Mouse (Mus musculus) heart, embryonic 11.5 days (tissue): Measurements from ENCODE around the gene Trabd2b. TPM values are rescaled to one million over a fixed set of nuclear protein-coding genes. Genes with fewer than 3 reads are reported as not detected.

ENCODE experiments used
- ATAC-seq: fragments of 200-750 bp; cut with Nextera tagmentation; replicated peaks from 2 replicates; pipeline ENCODE4 v1.8.0; 2017; ENCODE audit warnings: moderate library complexity; ENCODE audit not compliant: insufficient number of reproducible peaks, low FRiP score, low TSS enrichment
- H3K27ac ChIP-seq: fragments of 300-500 bp; sonication (generic); 2 replicates; pipeline ENCODE4 v1.5.1; 2014; ENCODE audit warnings: mild to moderate bottlenecking, low read depth, low read length
- H3K27me3 ChIP-seq: fragments of 300-500 bp; sonication (generic); 2 replicates; pipeline ENCODE4 v1.6.1; 2014; ENCODE audit warnings: mild to moderate bottlenecking, low read length, mixed read lengths; ENCODE audit not compliant: control insufficient read depth, insufficient read depth
- H3K36me3 ChIP-seq: fragments of 300-500 bp; sonication (generic); 2 replicates; pipeline ENCODE4 v1.6.1; 2014; ENCODE audit warnings: mild to moderate bottlenecking, low read length, moderate library complexity, mixed read lengths; ENCODE audit not compliant: control insufficient read depth, insufficient read depth
- H3K4me1 ChIP-seq: fragments of 300-500 bp; sonication (generic); 2 replicates; pipeline ENCODE4 v1.6.1; 2014; ENCODE audit warnings: low read length; ENCODE audit not compliant: control insufficient read depth, insufficient read depth
- H3K4me2 ChIP-seq: fragments of 300-500 bp; sonication (generic); 2 replicates; pipeline ENCODE4 v1.6.1; 2014; ENCODE audit warnings: mild to moderate bottlenecking, moderate library complexity
- H3K4me3 ChIP-seq: fragments of 300-500 bp; sonication (generic); 2 replicates; pipeline ENCODE4 v1.5.1; 2014; ENCODE audit warnings: low read depth, low read length
- H3K9ac ChIP-seq: fragments of 300-500 bp; sonication (generic); 2 replicates; pipeline ENCODE4 v1.6.1; 2014; ENCODE audit warnings: mild to moderate bottlenecking, low read depth, low read length, moderate library complexity
- H3K9me3 ChIP-seq: fragments of 300-500 bp; sonication (generic); replicated peaks from 2 replicates; pipeline ENCODE4 v1.6.1; 2016; ENCODE audit warnings: low read length; ENCODE audit not compliant: control insufficient read depth
- WGBS: fragments of 180-500 bp; shearing (Covaris S2); extraction: QIAGEN DNeasy Blood & Tissue Kit; methylation state at CpG from one replicate; pipeline ENCODE4 v1.1.7; 2014; ENCODE audit not compliant: insufficient replicate concordance; 5-methylcytosine and 5-hydroxymethylcytosine counted together
- polyA plus RNA-seq: library from polyadenylated mRNA; unstranded; fragments of >200 nt; fragmentation: Nextera tagmentation; extraction: Ambion mirVana; gene quantifications from 2 replicates; pipeline ENCODE4 v1.2.1, GENCODE M21; 2014

Trabd2b gene
- polyA plus RNA-seq, 1 experiment from 2014 or later = 1.5 TPM

GRCm38 (mm10) chr4:114547658-114548448 lies 141.3 kb downstream of the Trabd2b start:
- 66% methylated on average over 8 of the region's 8 CpGs for WGBS
- ATAC-seq = no peak
- H3K4me2 ChIP-seq = no peak overlapping the region
- H3K4me1 ChIP-seq = 0 out of 2 replicates have a peak, but pooled peaks cover 6% of the 10 kb centered on the region
- no peaks in the 10 kb centered on the region for H3K9me3 ChIP-seq
- no peak overlapping the region for H3K9ac ChIP-seq
- no peak overlapping the region for H3K4me3 ChIP-seq
- no peaks in the 10 kb centered on the region for H3K27me3 ChIP-seq
- H3K36me3 ChIP-seq = no peaks in the 10 kb centered on the region
- no peak overlapping the region for H3K27ac ChIP-seq

GRCm38 (mm10) chr4:114549487-114549886 lies 143.0 kb downstream of the Trabd2b start:
- no peak for ATAC-seq
- H3K4me3 ChIP-seq = no peak overlapping the region
- H3K27ac ChIP-seq = no peak overlapping the region
- H3K9ac ChIP-seq = no peak overlapping the region
- no peaks in the 10 kb centered on the region for H3K27me3 ChIP-seq
- no peaks in the 10 kb centered on the region for H3K36me3 ChIP-seq
- no peaks in the 10 kb centered on the region for H3K9me3 ChIP-seq
- WGBS = 77% methylated on average over 3 of the region's 3 CpGs
- no peak overlapping the region for H3K4me2 ChIP-seq
- H3K4me1 ChIP-seq = 0 out of 2 replicates have a peak, but pooled peaks cover 6% of the 10 kb centered on the region

- Histone ChIP-seq H3K27me3 (no peaks in the 10 kb centered on the region), H3K4me2 (no peak overlapping the region), H3K36me3 (no peaks in the 10 kb centered on the region), H3K4me1 (peaks cover 8% of the 10 kb centered on the region; the same call in 1 of the 2 replicates), H3K4me3 (no peak overlapping the region), H3K27ac (no peak overlapping the region), H3K9ac (no peak overlapping the region), H3K9me3 (no peaks in the 10 kb centered on the region)
- 52% methylated on average over 11 of the region's 11 CpGs for WGBS
- ATAC-seq = no peak
Measured at GRCm38 (mm10) chr4:114550471-114551156, 144.1 kb downstream of the Trabd2b start.

- Histone ChIP-seq H3K9ac (no peak overlapping the region), H3K4me1 (peaks cover 27% of the 10 kb centered on the region), H3K4me3 (no peak overlapping the region), H3K27ac (no peak overlapping the region), H3K27me3 (peaks cover 5% of the 10 kb centered on the region; the same call in 1 of the 2 replicates), H3K4me2 (no peak overlapping the region), H3K9me3 (no peaks in the 10 kb centered on the region), H3K36me3 (no peaks in the 10 kb centered on the region)
- 70% methylated on average over 5 of the region's 5 CpGs for WGBS
- ATAC-seq = no peak
Measured at GRCm38 (mm10) chr4:114556880-114557279, 150.4 kb downstream of the Trabd2b start.

GRCm38 (mm10) chr4:114557731-114558130 lies 151.2 kb downstream of the Trabd2b start:
- Histone ChIP-seq H3K27me3 (peaks cover 5% of the 10 kb centered on the region; the same call in 1 of the 2 replicates), H3K36me3 (no peaks in the 10 kb centered on the region), H3K4me3 (no peak overlapping the region), H3K9me3 (no peaks in the 10 kb centered on the region), H3K4me2 (no peak overlapping the region), H3K4me1 (peaks cover 27% of the 10 kb centered on the region), H3K27ac (no peak overlapping the region), H3K9ac (no peak overlapping the region)
- WGBS = 56% methylated on average over 6 of the region's 6 CpGs
- ATAC-seq = no peak

- Histone ChIP-seq H3K27me3 (peaks cover 9% of the 10 kb centered on the region), H3K9ac (no peak overlapping the region), H3K4me3 (no peak overlapping the region), H3K4me1 (peaks cover 27% of the 10 kb centered on the region), H3K36me3 (no peaks in the 10 kb centered on the region), H3K27ac (no peak overlapping the region), H3K9me3 (no peaks in the 10 kb centered on the region), H3K4me2 (no peak overlapping the region)
- WGBS = 15% methylated on average over 3 of the region's 3 CpGs
- ATAC-seq = peak; percentile 56
Measured at GRCm38 (mm10) chr4:114558487-114558886, 152.0 kb downstream of the Trabd2b start.

GRCm38 (mm10) chr4:114560638-114561216 lies 154.2 kb downstream of the Trabd2b start:
- peak; percentile 55 for ATAC-seq
- Histone ChIP-seq H3K9me3 (no peaks in the 10 kb centered on the region), H3K27ac (no peak overlapping the region), H3K4me3 (no peak overlapping the region), H3K4me1 (peaks cover 25% of the 10 kb centered on the region), H3K36me3 (no peaks in the 10 kb centered on the region), H3K4me2 (no peak overlapping the region), H3K9ac (no peak overlapping the region), H3K27me3 (peaks cover 9% of the 10 kb centered on the region)
- WGBS = 57% methylated on average over 17 of the region's 17 CpGs

GRCm38 (mm10) chr4:114564131-114564695 lies 157.7 kb downstream of the Trabd2b start:
- Histone ChIP-seq H3K9ac (no peak overlapping the region), H3K9me3 (no peaks in the 10 kb centered on the region), H3K4me1 (peaks cover 6% of the 10 kb centered on the region; the same call in 1 of the 2 replicates), H3K36me3 (no peaks in the 10 kb centered on the region), H3K27me3 (peaks cover 34% of the 10 kb centered on the region), H3K4me2 (no peak overlapping the region), H3K27ac (no peak overlapping the region), H3K4me3 (no peak overlapping the region)
- ATAC-seq = no peak
- WGBS = 59% methylated on average over 5 of the region's 5 CpGs
